Mouse (Mus musculus): Measurements from ENCODE around the gene Hoxb3. TPM values are rescaled to one million over a fixed set of nuclear protein-coding genes. Genes with fewer than 3 reads are reported as not detected.

Gene Hoxb3
- total RNA-seq, 4 experiments from 2014 or later = 19.4 to 61.4 (median 27.9) TPM

- peak; percentile 13 for DNase-seq
Measured at GRCm38 (mm10) chr11:96338957-96339855, 16.1 kb downstream of the Hoxb3 start.

- peak; percentile 35 for DNase-seq
Measured at GRCm38 (mm10) chr11:96340698-96341365, 17.7 kb downstream of the Hoxb3 start.

GRCm38 (mm10) chr11:96341701-96342575 lies 18.8 kb downstream of the Hoxb3 start:
- peak; percentile 54 for DNase-seq

DNA sequence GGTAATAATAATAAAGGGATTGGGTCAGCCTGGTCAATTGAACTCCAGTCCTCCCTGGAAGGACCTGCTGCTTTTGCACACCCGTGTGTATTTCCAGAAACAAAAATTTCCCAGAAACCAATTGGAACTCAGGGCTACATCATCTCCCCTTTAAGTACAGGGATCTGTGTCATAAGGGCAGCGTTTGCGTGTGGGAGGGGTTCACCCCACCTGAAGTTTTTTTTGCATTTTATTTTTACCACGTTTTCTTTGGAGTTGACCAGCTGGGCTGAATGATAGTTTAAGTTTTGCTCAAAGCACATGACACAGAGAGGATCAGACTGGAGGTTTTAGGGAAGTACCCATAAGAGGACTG lies 19.4 kb downstream of the Hoxb3 start:
- no peak for DNase-seq

DNA sequence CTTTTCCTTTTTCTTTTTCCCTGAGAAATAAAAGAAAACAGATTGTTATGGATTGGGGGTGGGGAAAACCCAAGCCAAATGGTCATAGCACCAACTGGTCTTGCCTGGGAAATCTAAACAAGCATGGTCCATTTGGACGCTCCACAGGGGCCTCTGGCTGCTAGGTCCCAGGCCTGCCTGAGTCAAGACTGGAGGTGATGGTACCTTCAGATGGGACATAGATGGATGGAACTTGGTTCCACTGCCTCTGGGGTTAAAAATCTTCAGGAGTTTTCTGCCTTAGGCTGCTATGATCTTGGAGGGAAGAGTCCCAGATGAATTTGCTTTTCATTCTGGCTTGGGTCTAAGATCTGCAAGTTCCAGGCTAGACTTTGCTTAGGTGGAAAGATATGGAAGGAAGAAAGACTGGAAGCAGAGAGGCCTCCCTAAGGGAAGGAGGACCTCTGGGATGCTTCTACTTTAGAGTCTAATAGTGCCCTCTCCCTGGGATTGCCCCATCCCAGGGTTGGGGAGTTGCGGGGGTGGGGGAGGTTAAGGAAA lies 20.1 kb downstream of the Hoxb3 start:
- no peak for DNase-seq

DNA sequence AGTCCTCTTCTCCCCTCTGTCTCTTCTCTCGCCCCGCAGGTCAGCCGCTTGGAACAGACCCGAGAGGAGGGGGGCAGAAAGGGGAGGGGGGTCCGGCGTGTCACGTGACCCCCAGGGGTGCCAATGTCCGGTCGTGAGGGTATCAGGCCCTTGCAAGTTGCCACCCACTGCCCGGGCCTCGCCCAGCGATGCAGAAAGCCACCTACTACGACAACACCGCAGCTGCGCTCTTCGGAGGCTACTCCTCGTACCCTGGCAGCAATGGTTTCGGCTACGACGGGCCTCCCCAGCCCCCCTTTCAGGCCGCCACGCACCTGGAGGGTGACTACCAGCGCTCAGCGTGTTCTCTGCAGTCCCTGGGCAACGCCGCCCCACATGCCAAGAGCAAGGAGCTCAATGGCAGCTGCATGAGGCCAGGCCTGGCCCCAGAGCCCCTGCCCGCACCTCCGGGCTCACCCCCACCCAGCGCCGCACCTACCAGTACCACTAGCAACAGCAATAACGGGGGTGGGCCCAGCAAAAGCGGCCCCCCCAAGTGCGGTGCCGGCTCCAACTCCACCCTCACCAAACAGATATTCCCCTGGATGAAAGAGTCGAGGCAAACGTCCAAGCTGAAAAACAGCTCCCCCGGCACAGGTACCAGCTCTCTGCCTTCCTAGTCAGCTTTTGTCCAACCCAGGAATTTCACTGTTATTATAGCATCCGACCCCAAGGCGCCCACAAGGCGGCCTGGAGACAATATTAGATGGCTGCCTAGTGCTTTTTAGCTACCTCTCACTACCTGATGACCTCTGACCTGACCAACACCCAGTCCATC lies 21.1 kb downstream of the Hoxb3 start:
- DNase-seq = no peak

DNA sequence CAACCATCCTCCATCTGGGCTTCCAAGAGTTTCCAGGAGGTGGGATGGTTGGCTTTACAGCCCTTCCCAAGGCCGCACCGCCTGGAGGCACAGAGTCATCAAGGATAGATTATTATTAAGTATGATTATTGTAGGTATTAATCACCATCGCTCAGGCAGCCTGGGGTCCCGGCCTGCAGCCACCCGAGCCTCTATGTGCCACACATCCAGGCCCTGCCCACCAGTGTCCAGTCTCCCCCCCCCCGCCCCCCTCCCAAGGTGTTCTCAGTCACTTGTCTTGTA lies 21.7 kb downstream of the Hoxb3 start:
- DNase-seq = no peak

DNA sequence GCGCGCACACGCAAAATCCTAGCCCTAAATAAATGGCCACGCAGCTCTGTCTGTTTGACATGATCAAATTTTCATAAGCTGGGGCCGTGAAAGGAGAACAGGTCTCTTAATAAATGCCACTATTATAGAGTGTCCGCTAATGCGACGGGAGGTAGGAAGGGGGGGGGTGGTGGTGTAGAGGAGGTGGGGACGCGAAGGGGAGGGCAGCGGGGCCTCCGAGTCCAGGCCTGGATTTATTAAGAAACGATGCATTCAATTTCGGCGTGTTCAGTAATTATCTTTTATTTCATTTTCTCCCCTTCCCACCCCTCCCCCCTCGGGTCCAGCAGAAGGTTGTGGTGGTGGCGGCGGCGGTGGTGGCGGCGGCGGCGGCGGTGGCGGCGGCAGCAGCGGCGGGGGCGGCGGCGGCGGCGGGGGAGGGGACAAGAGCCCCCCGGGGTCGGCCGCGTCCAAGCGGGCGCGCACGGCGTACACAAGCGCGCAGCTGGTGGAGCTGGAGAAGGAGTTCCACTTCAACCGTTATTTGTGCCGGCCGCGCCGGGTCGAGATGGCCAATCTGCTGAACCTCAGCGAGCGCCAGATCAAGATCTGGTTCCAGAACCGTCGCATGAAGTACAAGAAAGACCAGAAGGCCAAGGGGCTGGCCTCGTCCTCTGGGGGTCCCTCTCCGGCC lies 22.2 kb downstream of the Hoxb3 start:
- DNase-seq = no peak

DNA sequence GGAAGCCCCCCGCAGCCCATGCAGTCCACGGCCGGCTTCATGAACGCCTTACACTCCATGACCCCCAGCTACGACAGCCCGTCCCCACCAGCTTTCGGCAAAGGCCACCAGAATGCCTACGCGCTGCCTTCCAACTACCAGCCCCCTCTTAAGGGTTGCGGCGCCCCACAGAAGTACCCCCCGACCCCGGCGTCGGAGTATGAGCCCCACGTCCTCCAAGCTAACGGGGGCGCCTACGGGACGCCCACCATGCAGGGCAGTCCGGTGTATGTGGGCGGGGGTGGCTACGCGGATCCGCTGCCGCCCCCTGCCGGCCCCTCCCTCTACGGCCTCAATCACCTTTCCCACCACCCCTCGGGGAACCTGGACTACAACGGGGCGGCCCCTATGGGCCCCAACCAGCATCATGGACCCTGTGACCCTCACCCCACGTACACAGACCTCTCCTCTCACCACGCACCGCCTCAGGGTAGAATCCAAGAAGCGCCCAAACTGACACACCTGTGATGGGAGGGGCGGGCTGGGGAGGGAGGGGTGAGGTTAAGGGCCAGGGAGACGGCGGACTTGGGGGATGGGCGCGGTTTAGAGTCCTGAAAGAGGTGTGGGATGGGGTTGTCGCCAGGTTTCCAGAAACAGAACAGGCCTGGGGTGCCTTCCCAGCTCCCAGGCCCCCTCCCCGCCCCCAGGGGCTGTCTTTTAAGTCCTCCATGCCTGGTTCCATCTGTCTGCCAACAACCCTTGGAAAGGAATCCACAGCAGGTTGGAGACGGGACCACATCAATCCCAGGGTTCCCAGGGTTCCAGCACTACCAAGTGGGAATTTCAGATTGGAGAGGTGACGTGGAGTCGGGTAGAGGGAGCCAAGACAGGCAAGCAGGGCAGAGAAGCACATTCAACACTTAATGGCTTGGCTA lies 23.0 kb downstream of the Hoxb3 start:
- DNase-seq = no peak

DNA sequence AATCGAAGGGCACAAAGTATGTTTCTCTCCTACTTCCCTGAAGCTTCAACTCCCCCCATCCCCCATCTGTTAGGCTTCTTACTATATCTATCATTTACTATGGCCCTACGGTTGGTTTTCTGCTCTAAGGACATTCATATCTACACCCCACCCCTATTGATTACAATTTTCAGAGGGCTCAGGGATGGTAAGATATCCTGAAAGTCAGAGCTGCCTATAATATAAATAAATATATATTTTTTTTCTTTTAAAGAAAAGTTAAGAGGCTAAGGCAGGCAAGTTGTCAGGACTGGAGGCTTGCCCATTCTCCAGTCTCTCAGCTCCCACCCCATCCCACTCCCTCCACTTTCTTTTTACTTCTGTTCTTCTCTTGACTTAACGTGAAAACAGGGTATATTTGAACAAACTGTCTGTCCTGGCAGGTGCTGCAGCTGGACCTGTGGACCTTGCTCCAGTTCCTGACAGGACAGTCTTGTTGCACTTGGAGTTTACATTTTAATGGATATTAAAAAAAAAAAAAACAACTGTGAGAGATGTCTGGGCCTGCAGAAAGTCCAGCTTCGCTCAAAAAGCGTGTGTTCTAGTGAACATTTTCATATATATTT lies 23.9 kb downstream of the Hoxb3 start:
- no peak for DNase-seq

DNA sequence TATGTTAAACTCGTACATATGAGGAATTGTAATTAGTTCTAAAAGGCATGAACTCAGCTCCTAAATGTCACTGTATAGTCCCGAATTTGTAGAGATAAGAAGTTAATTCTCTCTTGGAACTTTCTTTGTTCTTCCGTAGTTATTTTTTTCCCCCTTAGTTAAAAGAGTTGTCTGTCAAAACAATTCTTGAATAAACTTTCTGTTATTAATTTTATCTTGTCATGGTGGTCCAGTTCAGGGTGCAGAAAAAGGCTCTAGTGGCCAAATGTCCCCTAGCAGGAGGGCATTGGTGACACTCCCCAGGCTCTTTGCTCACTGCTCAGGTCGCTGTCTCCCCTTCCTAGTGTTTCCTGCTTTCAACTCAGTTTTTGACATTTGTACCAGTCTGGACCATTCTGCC lies 24.6 kb downstream of the Hoxb3 start:
- no peak for DNase-seq

GRCm38 (mm10) chr11:96348141-96348928 lies 25.2 kb downstream of the Hoxb3 start:
- DNase-seq = no peak

GRCm38 (mm10) chr11:96348988-96349387 lies 25.9 kb downstream of the Hoxb3 start:
- no peak for DNase-seq

DNA sequence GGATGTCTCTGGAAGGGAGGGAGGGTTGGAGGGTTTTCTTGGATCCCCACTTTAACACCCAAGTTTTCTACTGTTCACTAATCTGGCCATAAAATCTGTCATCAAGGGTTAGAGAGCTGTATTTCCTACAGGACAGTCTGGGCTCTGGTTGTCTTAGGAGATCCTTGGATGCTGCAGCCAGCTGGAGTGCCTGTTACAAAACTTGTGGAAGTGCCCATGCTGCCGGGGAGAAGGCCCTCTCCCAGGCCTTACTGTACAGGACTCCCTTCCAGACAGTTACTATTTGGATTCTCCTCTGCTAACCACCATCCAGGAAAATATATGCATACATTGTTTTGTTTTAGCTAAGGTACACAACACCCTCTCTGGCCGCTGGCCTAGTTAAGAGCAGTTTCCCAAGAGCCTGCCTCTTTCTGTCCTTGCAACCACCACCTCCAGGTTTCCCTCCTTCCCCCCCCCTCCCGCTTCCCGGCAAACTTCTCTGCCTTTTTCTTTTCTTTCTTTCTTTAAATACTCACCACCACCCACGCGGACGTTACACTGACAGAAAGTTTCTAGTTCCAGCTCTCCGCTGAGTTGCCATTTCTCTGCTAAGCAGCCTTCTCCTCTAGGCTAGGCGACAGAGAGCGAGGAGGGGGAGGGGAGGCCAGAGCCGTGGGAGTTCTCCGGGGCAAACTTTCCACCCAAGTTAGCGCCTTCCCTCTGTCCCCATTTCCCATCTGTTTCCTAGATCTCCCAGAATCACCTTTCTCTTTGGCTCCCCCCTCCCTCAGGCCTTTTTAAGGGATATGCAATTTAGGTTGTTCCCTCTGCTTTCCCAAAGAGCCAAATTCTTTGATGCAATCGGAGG lies 26.6 kb downstream of the Hoxb3 start:
- DNase-seq = no peak

DNA sequence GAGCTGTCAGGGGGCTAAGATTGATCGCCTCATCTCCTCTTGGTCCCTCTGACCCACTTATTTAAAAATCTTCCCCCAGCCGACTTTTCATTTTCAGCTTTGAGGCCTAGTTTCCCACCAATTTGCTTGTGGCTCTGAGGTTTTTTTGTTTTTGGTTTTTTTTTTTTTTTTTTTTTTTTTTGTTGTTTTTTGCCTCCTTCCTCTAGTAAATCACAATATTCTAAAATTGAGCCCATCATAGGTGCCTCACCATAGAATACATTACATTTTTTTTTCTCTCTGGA lies 27.2 kb downstream of the Hoxb3 start, which contains the start of gene Hoxb2:
Gene Hoxb2 (plus strand): TSS at position 185 of the 284 bp plus-strand sequence.
- no peak for DNase-seq

- DNase-seq = no peak
Measured at GRCm38 (mm10) chr11:96350791-96351190, 27.7 kb downstream of the Hoxb3 start.

DNA sequence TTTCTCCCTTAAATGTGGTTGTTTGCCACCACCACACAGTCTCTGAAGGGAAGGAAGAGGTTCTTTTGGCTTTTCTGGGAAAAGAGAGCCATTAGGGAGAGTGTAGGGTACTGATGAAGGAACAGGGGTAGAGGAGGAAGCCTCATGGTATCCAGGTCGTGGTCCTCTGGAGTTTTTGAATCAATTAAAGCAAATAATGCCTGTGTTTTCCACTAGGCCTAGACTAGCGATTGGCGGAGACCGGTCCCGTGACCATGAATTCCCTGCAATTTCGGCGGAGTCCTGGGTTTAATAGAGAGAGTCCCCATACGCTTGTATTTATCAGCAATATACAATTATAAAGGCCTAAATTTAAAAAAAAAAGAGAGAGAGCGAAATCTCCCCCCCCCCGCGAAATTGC lies 28.2 kb downstream of the Hoxb3 start:
- DNase-seq = no peak

DNA sequence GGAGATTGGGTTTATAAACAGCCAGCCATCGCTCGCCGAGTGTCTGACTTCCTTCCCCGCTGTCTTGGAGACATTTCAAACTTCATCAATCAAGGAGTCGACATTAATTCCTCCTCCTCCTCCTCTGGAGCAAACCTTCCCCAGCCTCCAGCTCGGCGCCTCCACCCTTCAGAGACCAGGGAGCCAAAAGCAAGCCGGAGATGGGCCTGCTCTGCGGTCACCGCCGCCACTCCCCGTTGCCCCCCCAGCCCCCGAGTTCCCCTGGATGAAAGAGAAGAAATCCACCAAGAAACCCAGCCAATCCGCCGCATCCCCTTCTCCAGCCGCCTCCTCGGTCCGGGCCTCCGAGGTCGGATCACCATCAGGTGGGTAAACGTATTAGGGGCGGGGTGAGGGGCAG lies 28.7 kb downstream of the Hoxb3 start:
- peak; percentile 70 for DNase-seq
